Mouse (Mus musculus) embryonic facial prominence, embryonic 15.5 days (tissue): ENCODE results near the gene Ccdc183. TPM values are rescaled to one million over a fixed set of nuclear protein-coding genes. Genes with fewer than 3 reads are reported as not detected.
A peak's percentile ranks its signal among the peaks of the same experiment; 100 is the strongest.

Experiments used
- ATAC-seq: fragments of 200-750 bp; cut with Nextera tagmentation; 2 replicates; pipeline ENCODE4 v1.8.0; 2017; ENCODE audit warnings: low read depth, moderate TSS enrichment; ENCODE audit not compliant: insufficient number of reproducible peaks, low FRiP score, low TSS enrichment
- H3K27ac ChIP-seq: fragments of 300-500 bp; sonication (generic); replicated peaks from 2 replicates; pipeline ENCODE4 v1.5.1; 2015; ENCODE audit warnings: mild to moderate bottlenecking, inconsistent platforms
- H3K27me3 ChIP-seq: fragments of 300-500 bp; sonication (generic); 2 replicates; pipeline ENCODE4 v1.6.1; 2015; ENCODE audit warnings: inconsistent platforms
- H3K36me3 ChIP-seq: fragments of 300-500 bp; sonication (generic); 2 replicates; pipeline ENCODE4 v1.6.1; 2015; ENCODE audit warnings: mild to moderate bottlenecking, inconsistent platforms
- H3K4me1 ChIP-seq: fragments of 300-500 bp; sonication (generic); 2 replicates; pipeline ENCODE4 v1.6.1; 2015; ENCODE audit warnings: inconsistent platforms
- H3K4me2 ChIP-seq: fragments of 300-500 bp; sonication (generic); replicated peaks from 2 replicates; pipeline ENCODE4 v1.6.1; 2015; ENCODE audit warnings: mild to moderate bottlenecking, inconsistent platforms
- H3K4me3 ChIP-seq: fragments of 300-500 bp; sonication (generic); replicated peaks from 2 replicates; pipeline ENCODE4 v1.5.1; 2015; ENCODE audit warnings: mild to moderate bottlenecking, inconsistent platforms
- H3K9ac ChIP-seq: fragments of 300-500 bp; sonication (generic); 2 replicates; pipeline ENCODE4 v1.6.1; 2015; ENCODE audit warnings: inconsistent platforms
- H3K9me3 ChIP-seq: fragments of 300-500 bp; sonication (generic); replicated peaks from 2 replicates; pipeline ENCODE4 v1.6.1; 2016; ENCODE audit warnings: inconsistent platforms
- WGBS: fragments of 180-500 bp; shearing (Covaris S2); methylation state at CpG from one replicate; pipeline ENCODE4 v1.1.7; 2015; 5-methylcytosine and 5-hydroxymethylcytosine counted together
- polyA plus RNA-seq: library from polyadenylated mRNA; unstranded; fragments of >200 nt; fragmentation: Nextera tagmentation; extraction: Ambion mirVana; gene quantifications from 2 replicates; pipeline ENCODE4 v1.2.1, GENCODE M21; 2015

Ccdc183 gene
- polyA plus RNA-seq, 1 experiment from 2014 or later, result 0.29 TPM

- ATAC-seq, result peak; percentile 88
- Histone ChIP-seq H3K4me3 (peak within 1 kb of the TSS; percentile 100), H3K27ac (peak within 1 kb of the TSS; percentile 97), H3K9me3 (no peaks in the 10 kb centered on the region), H3K9ac (peak within 1 kb of the TSS; percentile 98), H3K36me3 (peaks cover 4% of the 10 kb centered on the region; the same call in 1 of the 2 replicates), H3K4me1 (peaks cover 18% of the 10 kb centered on the region), H3K4me2 (peak within 1 kb of the TSS; percentile 62), H3K27me3 (no peaks in the 10 kb centered on the region)
- WGBS, result under 1% methylated on average over 80 of the region's 80 CpGs
These were observed 9.5 kb downstream of the Ccdc183 start, which contains the start of gene Rabl6 for GRCm38 (mm10) chr2:25607761-25608622. Gene Rabl6, minus strand, starts transcription at chr2:25608521.

DNA sequence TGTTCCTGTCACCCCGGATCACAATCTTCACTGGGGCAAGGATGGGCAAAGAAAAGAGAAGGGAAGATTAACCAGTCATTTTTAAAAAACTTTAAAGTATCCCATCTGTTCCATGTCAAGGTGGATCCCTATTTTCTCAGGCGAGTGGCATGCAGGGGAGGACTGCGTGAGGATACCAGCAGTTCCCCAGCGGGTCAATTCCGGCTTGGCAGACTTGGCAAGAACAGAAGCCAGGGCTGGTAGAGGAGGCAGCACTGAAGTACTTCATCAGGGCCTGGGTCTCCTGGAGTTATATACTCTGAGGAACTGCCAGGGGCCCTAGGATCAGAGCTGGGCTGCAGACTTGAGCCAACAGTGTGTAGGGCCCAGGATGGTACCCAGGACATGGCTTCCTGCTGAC, 15.0 kb downstream of the Ccdc183 start:
- H3K9ac ChIP-seq, result no peak overlapping the region
- H3K27me3 ChIP-seq, result no peaks in the 10 kb centered on the region
- H3K27ac ChIP-seq, result no peak overlapping the region
- peaks cover 13% of the 10 kb centered on the region for H3K4me1 ChIP-seq
- peaks cover 58% of the 10 kb centered on the region for H3K36me3 ChIP-seq
- no peak overlapping the region for H3K4me2 ChIP-seq
- ATAC-seq, result no peak
- H3K9me3 ChIP-seq, result no peaks in the 10 kb centered on the region
- H3K4me3 ChIP-seq, result no peak overlapping the region
- 92% methylated on average over 5 of the region's 5 CpGs for WGBS

GRCm38 (mm10) chr2:25600037-25600436, 17.4 kb downstream of the Ccdc183 start:
- Histone ChIP-seq H3K27ac (no peak overlapping the region), H3K36me3 (peaks cover 83% of the 10 kb centered on the region), H3K4me1 (no peaks in the 10 kb centered on the region), H3K9ac (no peak overlapping the region), H3K4me2 (no peak overlapping the region), H3K27me3 (no peaks in the 10 kb centered on the region), H3K4me3 (no peak overlapping the region), H3K9me3 (no peaks in the 10 kb centered on the region)
- WGBS, result 93% methylated on average over 2 of the region's 2 CpGs
- no peak for ATAC-seq

- Histone ChIP-seq H3K4me2 (no peak overlapping the region), H3K9ac (no peak overlapping the region), H3K27me3 (no peaks in the 10 kb centered on the region), H3K4me3 (no peak overlapping the region), H3K4me1 (no peaks in the 10 kb centered on the region), H3K36me3 (peaks cover 91% of the 10 kb centered on the region), H3K9me3 (no peaks in the 10 kb centered on the region), H3K27ac (no peak overlapping the region)
- ATAC-seq, result no peak
- 86% methylated on average over 1 of the region's 1 CpGs for WGBS
These were observed 18.7 kb downstream of the Ccdc183 start for GRCm38 (mm10) chr2:25598749-25599148.

DNA sequence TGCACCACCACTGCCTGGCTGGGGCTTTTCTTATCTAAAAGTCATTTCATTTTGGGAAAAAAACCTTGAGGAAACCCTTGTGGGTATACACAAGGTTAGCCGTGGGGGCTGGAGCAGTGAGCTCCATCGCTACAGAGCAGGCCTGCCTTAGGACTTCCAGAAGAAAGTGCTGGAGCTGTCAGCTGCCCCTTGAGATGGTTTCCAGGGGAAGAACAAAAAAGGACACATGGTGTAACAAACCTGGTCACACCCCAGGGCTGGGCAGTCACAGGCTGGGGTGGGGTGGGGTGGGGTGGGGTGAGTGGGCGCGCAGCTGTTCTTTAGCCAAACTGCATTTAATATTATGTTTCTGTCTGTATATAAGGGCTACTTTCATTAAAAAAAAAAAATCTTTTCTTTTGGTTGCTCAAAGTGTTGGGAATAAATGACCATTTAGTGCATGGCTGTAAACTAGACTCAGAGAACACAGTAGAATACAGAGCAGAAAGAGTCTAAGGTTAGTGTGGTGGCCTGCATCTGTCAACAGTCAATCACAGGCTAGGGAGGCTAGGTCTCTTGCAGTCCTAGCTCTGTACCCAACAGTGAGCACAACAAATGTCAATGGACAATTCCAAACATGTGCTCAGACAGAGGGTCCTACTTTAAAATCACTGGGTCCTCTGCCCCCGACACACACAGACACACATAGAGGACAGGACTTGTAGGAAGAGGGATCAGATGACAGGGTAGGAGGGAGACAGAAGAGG, 20.5 kb downstream of the Ccdc183 start:
- no peak overlapping the region for H3K4me2 ChIP-seq
- no peaks in the 10 kb centered on the region for H3K9me3 ChIP-seq
- no peaks in the 10 kb centered on the region for H3K4me1 ChIP-seq
- H3K9ac ChIP-seq, result no peak overlapping the region
- 91% methylated on average over 5 of the region's 5 CpGs for WGBS
- no peak for ATAC-seq
- no peaks in the 10 kb centered on the region for H3K27me3 ChIP-seq
- H3K27ac ChIP-seq, result no peak overlapping the region
- H3K4me3 ChIP-seq, result no peak overlapping the region
- peaks cover 95% of the 10 kb centered on the region for H3K36me3 ChIP-seq

DNA sequence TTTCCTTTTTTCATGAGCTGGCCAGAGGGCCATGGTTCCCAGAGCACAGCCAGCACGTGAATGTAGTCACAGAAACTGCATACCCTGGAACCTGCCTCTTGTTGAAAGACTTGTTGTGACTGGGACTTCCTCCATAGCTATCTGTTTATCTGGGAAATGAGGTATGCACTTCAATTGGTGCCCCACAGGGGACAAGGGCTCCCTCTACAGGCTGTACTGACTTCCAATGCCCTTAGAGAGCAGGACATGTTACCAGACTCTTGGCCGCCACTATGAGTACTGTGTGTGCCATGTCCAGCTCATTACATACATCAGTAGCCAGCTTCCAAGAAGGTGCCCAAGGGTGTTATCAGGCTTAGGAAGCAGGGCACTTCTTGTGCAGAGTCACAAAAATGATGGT, 25.6 kb downstream of the Ccdc183 start:
- Histone ChIP-seq H3K4me3 (no peak overlapping the region), H3K27me3 (no peaks in the 10 kb centered on the region), H3K4me2 (no peak overlapping the region), H3K36me3 (peaks cover 93% of the 10 kb centered on the region), H3K27ac (no peak overlapping the region), H3K9me3 (no peaks in the 10 kb centered on the region), H3K4me1 (no peaks in the 10 kb centered on the region), H3K9ac (no peak overlapping the region)
- no peak for ATAC-seq
- 86% methylated on average over 2 of the region's 2 CpGs for WGBS

DNA sequence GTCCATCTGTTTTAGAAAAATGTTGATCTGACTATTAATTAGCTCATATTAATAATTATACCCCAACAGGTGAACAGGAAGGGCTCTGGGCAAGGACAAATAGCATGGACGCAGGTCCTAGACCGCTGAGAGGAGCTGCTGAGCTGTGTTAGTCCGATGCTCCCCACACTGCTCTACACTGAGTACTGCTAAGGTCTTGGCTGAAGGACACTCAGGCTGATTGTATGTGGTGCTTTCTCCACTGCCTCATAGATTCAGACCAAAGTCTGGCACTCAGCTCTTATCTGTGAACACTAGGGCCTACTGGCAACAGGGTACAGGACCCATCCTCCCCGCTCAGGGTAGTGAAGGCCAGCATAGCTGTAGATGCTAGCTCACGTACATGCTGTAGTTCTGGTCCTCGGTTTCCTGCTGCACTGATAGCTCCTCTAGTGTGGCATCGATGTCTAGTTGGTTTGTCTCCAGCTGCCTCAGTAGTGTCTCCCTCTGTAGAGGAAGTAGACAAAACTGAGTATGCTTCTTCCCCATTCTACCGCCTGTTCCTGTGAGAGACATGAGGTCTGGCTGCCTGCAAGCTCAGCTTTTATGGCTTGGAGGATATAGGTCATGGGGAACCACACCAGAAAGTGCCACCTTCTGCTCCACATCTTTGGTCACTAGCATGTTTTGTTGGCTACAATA, 29.1 kb downstream of the Ccdc183 start:
- 93% methylated on average over 8 of the region's 8 CpGs for WGBS
- H3K4me2 ChIP-seq, result no peak overlapping the region
- H3K9ac ChIP-seq, result no peak overlapping the region
- no peak for ATAC-seq
- H3K4me3 ChIP-seq, result no peak overlapping the region
- no peak overlapping the region for H3K27ac ChIP-seq
- H3K4me1 ChIP-seq, result no peaks in the 10 kb centered on the region
- H3K9me3 ChIP-seq, result no peaks in the 10 kb centered on the region
- no peaks in the 10 kb centered on the region for H3K27me3 ChIP-seq
- peaks cover 90% of the 10 kb centered on the region for H3K36me3 ChIP-seq

DNA sequence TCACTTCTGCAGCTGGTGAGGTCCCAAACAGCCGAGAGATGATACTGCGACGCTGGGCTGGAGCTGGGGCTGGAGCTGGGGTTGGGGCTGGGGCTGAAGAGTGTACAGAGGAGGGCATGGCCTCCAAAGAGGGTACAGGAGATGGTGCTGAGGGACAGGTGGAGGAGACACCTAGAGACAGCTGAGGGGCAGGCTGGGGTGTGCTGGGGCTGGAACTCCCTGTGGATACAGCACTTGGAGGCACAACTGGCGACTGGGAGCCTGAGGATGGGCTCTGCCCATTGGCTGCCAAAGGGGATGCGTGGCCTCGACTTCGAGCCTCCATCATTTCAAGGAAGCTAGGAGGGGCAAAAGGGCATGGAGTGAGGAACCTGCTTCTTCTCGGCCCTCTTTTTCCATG, 30.2 kb downstream of the Ccdc183 start:
- H3K4me3 ChIP-seq, result no peak overlapping the region
- H3K4me1 ChIP-seq, result peaks cover 9% of the 10 kb centered on the region
- H3K9me3 ChIP-seq, result no peaks in the 10 kb centered on the region
- H3K27ac ChIP-seq, result no peak overlapping the region
- no peak overlapping the region for H3K4me2 ChIP-seq
- H3K9ac ChIP-seq, result no peak overlapping the region
- no peak for ATAC-seq
- WGBS, result 88% methylated on average over 8 of the region's 8 CpGs
- no peaks in the 10 kb centered on the region for H3K27me3 ChIP-seq
- H3K36me3 ChIP-seq, result peaks cover 86% of the 10 kb centered on the region

GRCm38 (mm10) chr2:25585601-25586000, 31.9 kb downstream of the Ccdc183 start:
- no peak for ATAC-seq
- H3K36me3 ChIP-seq, result peaks cover 70% of the 10 kb centered on the region
- no peak overlapping the region for H3K4me2 ChIP-seq
- peaks cover 9% of the 10 kb centered on the region for H3K27me3 ChIP-seq
- H3K4me1 ChIP-seq, result peaks cover 26% of the 10 kb centered on the region
- no peaks in the 10 kb centered on the region for H3K9me3 ChIP-seq
- H3K4me3 ChIP-seq, result no peak overlapping the region
- no peak overlapping the region for H3K9ac ChIP-seq
- 81% methylated on average over 3 of the region's 3 CpGs for WGBS
- H3K27ac ChIP-seq, result no peak overlapping the region

DNA sequence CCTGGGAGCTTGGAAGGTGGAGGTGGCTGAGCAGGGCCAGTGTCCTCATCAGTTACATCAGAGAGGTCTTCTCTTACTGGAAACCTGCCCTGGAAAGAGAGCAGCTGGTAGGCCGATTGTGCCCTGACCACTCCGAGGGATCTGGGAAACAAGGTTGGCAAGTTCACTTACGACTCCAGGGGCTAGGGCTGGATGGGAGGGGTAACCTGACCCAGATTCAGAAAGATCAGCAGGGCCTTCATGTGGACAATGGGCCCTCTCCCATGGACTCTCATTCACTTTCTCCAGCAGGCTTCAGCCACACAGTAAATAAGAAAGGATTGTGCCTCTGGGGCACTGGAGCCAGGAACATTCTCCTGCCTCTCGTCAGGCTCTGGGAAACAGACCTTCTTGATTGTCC, 32.6 kb downstream of the Ccdc183 start:
- Histone ChIP-seq H3K4me1 (peaks cover 33% of the 10 kb centered on the region), H3K27me3 (peaks cover 16% of the 10 kb centered on the region), H3K4me3 (no peak overlapping the region), H3K4me2 (no peak overlapping the region), H3K9me3 (no peaks in the 10 kb centered on the region), H3K9ac (no peak overlapping the region), H3K36me3 (peaks cover 62% of the 10 kb centered on the region), H3K27ac (no peak overlapping the region)
- 82% methylated on average over 4 of the region's 4 CpGs for WGBS
- ATAC-seq, result no peak

- H3K4me2 ChIP-seq, result no peak overlapping the region
- H3K9me3 ChIP-seq, result no peaks in the 10 kb centered on the region
- WGBS, result 90% methylated on average over 3 of the region's 3 CpGs
- H3K9ac ChIP-seq, result no peak overlapping the region
- no peak overlapping the region for H3K27ac ChIP-seq
- H3K27me3 ChIP-seq, result peaks cover 23% of the 10 kb centered on the region
- peaks cover 55% of the 10 kb centered on the region for H3K36me3 ChIP-seq
- no peak overlapping the region for H3K4me3 ChIP-seq
- H3K4me1 ChIP-seq, result peaks cover 40% of the 10 kb centered on the region
- ATAC-seq, result no peak
These were observed 33.3 kb downstream of the Ccdc183 start for GRCm38 (mm10) chr2:25584152-25584551.
